Mouse (Mus musculus): ENCODE measurements at regions not wholly inside any gene's neighbourhood (a gene's known extent, or its start where the extent isn't known, plus 50 kb on each side); places are given as distances from the start of the nearest gene placed in this dataset.
A peak's percentile ranks its signal among the peaks of the same experiment; 100 is the strongest.

DNA sequence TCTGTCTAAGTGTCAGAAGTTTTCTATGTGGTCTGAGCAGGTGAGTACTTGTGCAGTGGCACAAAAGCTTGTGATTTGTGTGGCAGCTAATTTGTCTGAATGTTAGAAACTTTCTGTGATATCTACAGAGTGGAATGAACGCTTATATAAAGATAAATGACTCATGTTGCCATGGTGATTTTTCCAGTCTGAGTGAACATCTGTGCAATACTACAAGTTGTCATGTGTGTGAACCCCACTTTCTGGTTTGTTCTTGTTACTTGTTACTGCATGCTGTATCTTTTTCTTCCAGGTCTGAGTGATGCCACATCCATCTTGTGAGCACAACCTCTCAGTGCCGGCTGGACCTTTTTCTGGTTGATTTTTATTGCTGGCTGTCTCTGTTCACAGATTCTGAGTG is 96.8 kb downstream of the Btbd35f7 start:
- Histone ChIP-seq H3K9me3 (ENCODE audit: control insufficient read depth, low read length) (no peaks in the 10 kb centered on the region), H3K4me3 (ENCODE audit: low read length) (no peak overlapping the region), H3K27me3 (ENCODE audit: control insufficient read depth, insufficient read depth, low read depth, low read length) (no peaks in the 10 kb centered on the region), H3K36me3 (ENCODE audit: control insufficient read depth, insufficient read depth, low read length) (no peaks in the 10 kb centered on the region), H3K9ac (ENCODE audit: low read length) (no peak overlapping the region), H3K4me1 (replicated peaks; ENCODE audit: control insufficient read depth, insufficient read depth, low read length) (no peaks in the 10 kb centered on the region), H3K4me2 (ENCODE audit: low read depth, low read length) (no peak overlapping the region), H3K27ac (ENCODE audit: low read length) (no peak overlapping the region)
- ATAC-seq (ENCODE audit: low read depth): no peak
- 62% methylated on average over 2 of the region's 2 CpGs for WGBS

DNA sequence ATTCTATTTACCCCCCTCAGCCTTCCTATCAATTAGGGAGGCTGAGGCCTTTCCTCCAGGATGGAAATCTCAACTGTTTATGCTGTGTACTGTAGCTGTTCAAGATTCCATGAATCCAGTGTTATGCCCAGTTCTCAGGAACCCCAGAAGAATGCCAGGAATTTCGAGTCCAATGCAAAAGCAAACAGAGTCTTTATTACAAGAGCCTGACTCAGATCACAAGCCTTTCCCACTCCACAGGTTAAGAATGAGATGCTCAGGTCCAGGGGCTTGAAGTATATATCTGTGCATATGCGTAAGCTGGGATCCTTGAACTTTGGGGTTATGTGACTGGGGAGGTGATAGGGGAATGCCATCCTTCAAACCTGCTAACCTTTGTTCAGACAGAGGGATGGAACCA is 129.6 kb downstream of the Btbd35f7 start:
- Histone ChIP-seq H3K4me1 (replicated peaks; ENCODE audit: control insufficient read depth, insufficient read depth, low read length) (no peaks in the 10 kb centered on the region), H3K4me2 (ENCODE audit: low read depth, low read length) (no peak overlapping the region), H3K4me3 (ENCODE audit: low read length) (no peak overlapping the region), H3K9ac (ENCODE audit: low read length) (no peak overlapping the region), H3K27me3 (ENCODE audit: control insufficient read depth, insufficient read depth, low read depth, low read length) (no peaks in the 10 kb centered on the region), H3K27ac (ENCODE audit: low read length) (peak overlapping the region; percentile 46), H3K9me3 (ENCODE audit: control insufficient read depth, low read length) (no peaks in the 10 kb centered on the region), H3K36me3 (ENCODE audit: control insufficient read depth, insufficient read depth, low read length) (no peaks in the 10 kb centered on the region)
- ATAC-seq (ENCODE audit: low read depth): peak; percentile 83
- 42% methylated on average over 2 of the region's 2 CpGs for WGBS

DNA sequence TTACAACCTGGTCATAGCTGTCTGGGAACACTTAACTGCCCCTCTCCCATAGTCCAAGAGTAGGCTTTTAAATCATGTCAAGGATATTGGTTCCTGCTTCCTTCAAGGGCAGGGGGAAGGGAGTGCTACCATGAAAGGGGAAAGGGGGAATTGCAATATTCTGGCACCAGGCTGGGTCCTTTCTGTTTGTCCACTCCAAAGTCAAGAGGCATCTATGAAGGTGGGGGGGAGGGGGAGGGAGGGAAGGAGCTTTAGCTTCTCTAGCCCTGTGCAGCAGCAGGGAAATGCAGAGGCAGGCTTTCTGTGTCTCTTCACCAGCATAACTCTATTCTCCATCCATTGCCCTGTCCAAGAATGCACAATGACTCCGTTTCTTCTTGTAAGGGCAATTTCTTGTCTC is 130.0 kb downstream of the Btbd35f7 start:
- no peaks in the 10 kb centered on the region for H3K4me1 ChIP-seq (replicated peaks; ENCODE audit: control insufficient read depth, insufficient read depth, low read length)
- no peaks in the 10 kb centered on the region for H3K9me3 ChIP-seq (ENCODE audit: control insufficient read depth, low read length)
- H3K36me3 ChIP-seq (ENCODE audit: control insufficient read depth, insufficient read depth, low read length): no peaks in the 10 kb centered on the region
- ATAC-seq (ENCODE audit: low read depth): peak; percentile 82
- peak overlapping the region; percentile 46; the same call in 1 of the 2 replicates for H3K27ac ChIP-seq (ENCODE audit: low read length)
- H3K4me3 ChIP-seq (ENCODE audit: low read length): no peak overlapping the region
- whole genome bisulfite sequencing: 50% methylated on average over 1 of the region's 1 CpGs
- no peak overlapping the region for H3K4me2 ChIP-seq (ENCODE audit: low read depth, low read length)
- no peaks in the 10 kb centered on the region for H3K27me3 ChIP-seq (ENCODE audit: control insufficient read depth, insufficient read depth, low read depth, low read length)
- H3K9ac ChIP-seq (ENCODE audit: low read length): no peak overlapping the region

DNA sequence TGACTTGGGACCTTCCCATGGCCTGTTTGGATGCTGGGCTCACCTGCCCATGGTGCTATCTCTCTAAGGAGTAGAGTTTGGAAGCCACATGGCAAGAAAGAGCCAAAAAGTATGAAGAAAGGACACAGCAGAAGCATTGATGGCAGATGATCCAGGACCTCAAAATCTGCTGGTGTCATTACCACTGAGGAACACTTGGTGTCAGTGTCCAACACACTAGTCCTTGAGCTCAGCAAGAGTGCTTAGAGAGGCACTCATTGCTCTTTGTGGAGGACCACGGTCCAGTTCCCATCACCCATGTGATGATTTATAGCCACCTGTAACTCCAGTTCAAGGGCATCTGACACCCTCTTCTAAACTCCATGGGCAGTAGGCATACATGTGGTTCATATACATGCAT is 134.3 kb downstream of the Btbd35f7 start:
- H3K27me3 ChIP-seq (ENCODE audit: control insufficient read depth, insufficient read depth, low read depth, low read length): no peaks in the 10 kb centered on the region
- WGBS: 53% methylated on average over 1 of the region's 1 CpGs
- H3K9me3 ChIP-seq (ENCODE audit: control insufficient read depth, low read length): no peaks in the 10 kb centered on the region
- no peak overlapping the region for H3K4me3 ChIP-seq (ENCODE audit: low read length)
- no peak overlapping the region for H3K4me2 ChIP-seq (ENCODE audit: low read depth, low read length)
- no peaks in the 10 kb centered on the region for H3K4me1 ChIP-seq (replicated peaks; ENCODE audit: control insufficient read depth, insufficient read depth, low read length)
- no peak overlapping the region for H3K27ac ChIP-seq (ENCODE audit: low read length)
- no peak overlapping the region for H3K9ac ChIP-seq (ENCODE audit: low read length)
- no peaks in the 10 kb centered on the region for H3K36me3 ChIP-seq (ENCODE audit: control insufficient read depth, insufficient read depth, low read length)
- ATAC-seq (ENCODE audit: low read depth): no peak

Data from lung, embryonic 16.5 days (tissue).